Mouse (Mus musculus) bone marrow, adult 2 months (tissue): ENCODE data around the gene Rad54l2. TPM values are rescaled to one million over a fixed set of nuclear protein-coding genes. Genes with fewer than 3 reads are reported as not detected.

Source experiments
- H3K27ac ChIP-seq: fragments of 200-500 bp; 2 replicates; pipeline ENCODE4 v1.5.1; 2012; ENCODE audit warnings: low read depth, mild to moderate bottlenecking, control low read depth, inconsistent platforms, low read length; ENCODE audit not compliant: control insufficient read depth, poor library complexity, insufficient read depth
- H3K4me1 ChIP-seq: fragments of 200-500 bp; 2 replicates; pipeline ENCODE4 v1.6.1; 2011; ENCODE audit warnings: low read length; ENCODE audit not compliant: control insufficient read depth, insufficient read depth
- H3K4me3 ChIP-seq: fragments of 200-500 bp; replicated peaks from 2 replicates; pipeline ENCODE3; 2011; ENCODE audit warnings: mild to moderate bottlenecking, low read depth, low read length, control low read depth; ENCODE audit not compliant: control insufficient read depth
- CTCF ChIP-seq: fragments of 200-500 bp; IDR thresholded peaks from 2 replicates; pipeline ENCODE4 v1.5.1; 2011; ENCODE audit warnings: low read length, control low read depth; ENCODE audit not compliant: control insufficient read depth, insufficient read depth
- POLR2A ChIP-seq: fragments of 200-500 bp; IDR thresholded peaks from 2 replicates; pipeline ENCODE4 v1.6.1; 2011; ENCODE audit warnings: low read depth, mild to moderate bottlenecking, control low read depth, low read length, borderline replicate concordance; ENCODE audit not compliant: control insufficient read depth
- whole genome bisulfite sequencing: fragments of 180-500 bp; shearing (Covaris S2); methylation state at CpG from one replicate; pipeline ENCODE4 v1.1.7; 2018; 5-methylcytosine and 5-hydroxymethylcytosine counted together
- polyA plus RNA-seq: library from polyadenylated mRNA; stranded (reverse); fragments of >200 nt; gene quantifications from 2 replicates; pipeline ENCODE4 v1.2.4, GENCODE M21; 2011; ENCODE audit warnings: low replicate concordance; ENCODE audit not compliant: missing spikeins, insufficient read depth, insufficient read length

Rad54l2 gene
- polyA plus RNA-seq, 1 experiment, result 11.9 TPM

GRCm38 (mm10) chr9:106739056-106739455 is 49.9 kb downstream of the Rad54l2 start:
- WGBS, result 73% methylated on average over 1 of the region's 1 CpGs
- H3K4me3 ChIP-seq, result no peak overlapping the region
- H3K27ac ChIP-seq, result no peak overlapping the region
- no peaks in the 10 kb centered on the region for H3K4me1 ChIP-seq
- TF ChIP-seq CTCF (no peak), POLR2A (no peak)

- WGBS, result 64% methylated on average over 2 of the region's 2 CpGs
- TF ChIP-seq POLR2A, result no peak
- no peak for TF ChIP-seq CTCF
- Histone ChIP-seq H3K4me1 (no peaks in the 10 kb centered on the region), H3K27ac (no peak overlapping the region), H3K4me3 (no peak overlapping the region)
Observed at GRCm38 (mm10) chr9:106738199-106738985, 50.6 kb downstream of the Rad54l2 start.

GRCm38 (mm10) chr9:106733690-106734089 is 55.3 kb downstream of the Rad54l2 start:
- no peak overlapping the region for H3K27ac ChIP-seq
- no peak overlapping the region for H3K4me3 ChIP-seq
- TF ChIP-seq POLR2A, result no peak
- no peak for TF ChIP-seq CTCF
- no peaks in the 10 kb centered on the region for H3K4me1 ChIP-seq
- WGBS, result 71% methylated on average over 2 of the region's 2 CpGs

GRCm38 (mm10) chr9:106729416-106729815 is 59.6 kb downstream of the Rad54l2 start:
- TF ChIP-seq CTCF (no peak), POLR2A (no peak)
- H3K4me1 ChIP-seq, result no peaks in the 10 kb centered on the region
- no peak overlapping the region for H3K27ac ChIP-seq
- WGBS, result 51% methylated on average over 2 of the region's 2 CpGs
- H3K4me3 ChIP-seq, result no peak overlapping the region

- TF ChIP-seq CTCF, result no peak
- TF ChIP-seq POLR2A, result no peak
- Histone ChIP-seq H3K27ac (no peak overlapping the region), H3K4me3 (no peak overlapping the region), H3K4me1 (no peaks in the 10 kb centered on the region)
- WGBS, result 50% methylated on average over 1 of the region's 1 CpGs
Observed at GRCm38 (mm10) chr9:106726891-106727290, 62.1 kb downstream of the Rad54l2 start.

GRCm38 (mm10) chr9:106725435-106725834 is 63.6 kb downstream of the Rad54l2 start:
- H3K27ac ChIP-seq, result no peak overlapping the region
- TF ChIP-seq CTCF, result no peak
- TF ChIP-seq POLR2A, result no peak
- 89% methylated on average over 2 of the region's 2 CpGs for WGBS
- no peaks in the 10 kb centered on the region for H3K4me1 ChIP-seq
- no peak overlapping the region for H3K4me3 ChIP-seq

- Histone ChIP-seq H3K4me3 (no peak overlapping the region), H3K4me1 (no peaks in the 10 kb centered on the region), H3K27ac (no peak overlapping the region)
- TF ChIP-seq CTCF, result no peak
- TF ChIP-seq POLR2A, result no peak
- 83% methylated on average over 1 of the region's 1 CpGs for WGBS
Observed at GRCm38 (mm10) chr9:106724864-106725263, 64.1 kb downstream of the Rad54l2 start.

GRCm38 (mm10) chr9:106716729-106717128 is 72.3 kb downstream of the Rad54l2 start:
- Histone ChIP-seq H3K4me3 (no peak overlapping the region), H3K27ac (no peak overlapping the region), H3K4me1 (no peaks in the 10 kb centered on the region)
- WGBS, result 91% methylated on average over 4 of the region's 4 CpGs
- TF ChIP-seq CTCF, result no peak
- no peak for TF ChIP-seq POLR2A

- H3K4me1 ChIP-seq, result no peaks in the 10 kb centered on the region
- H3K4me3 ChIP-seq, result no peak overlapping the region
- WGBS, result 98% methylated on average over 2 of the region's 2 CpGs
- TF ChIP-seq CTCF, result no peak
- H3K27ac ChIP-seq, result no peak overlapping the region
Observed at GRCm38 (mm10) chr9:106716232-106716631, 72.8 kb downstream of the Rad54l2 start.
